Mouse (Mus musculus): ENCODE data around the gene Gcnt1. TPM values are rescaled to one million over a fixed set of nuclear protein-coding genes. Genes with fewer than 3 reads are reported as not detected.
A peak's percentile ranks its signal among the peaks of the same experiment; 100 is the strongest.

The Gcnt1 gene
- total RNA-seq, 2 experiments from 2014 or later = 17.0 to 17.3 TPM

DNA sequence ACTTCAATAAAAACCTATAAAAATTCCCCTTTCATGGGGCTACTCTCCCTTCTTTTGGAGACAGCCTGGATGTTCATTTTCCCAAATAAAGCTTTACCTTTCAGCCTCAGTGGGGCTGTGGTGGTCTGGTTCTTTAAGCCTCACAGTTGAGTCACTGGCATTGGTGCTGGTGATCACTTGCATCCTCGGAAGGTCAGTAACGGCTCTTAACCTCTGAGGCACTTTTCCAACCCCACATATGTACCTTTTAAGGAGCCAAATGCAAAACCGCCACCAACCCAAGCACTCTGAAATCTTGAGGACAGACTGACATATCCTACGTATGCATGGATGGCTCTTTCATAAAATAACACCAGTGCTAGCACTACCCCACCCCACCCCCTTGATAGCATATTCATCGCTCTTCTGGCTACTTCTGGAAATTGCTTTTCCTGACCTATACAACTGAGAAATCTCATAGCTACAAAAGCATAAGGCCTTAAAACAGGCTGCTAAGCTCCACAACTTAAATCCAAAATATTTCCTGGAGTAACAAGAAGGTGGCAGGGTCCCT is 48.9 kb downstream of the Gcnt1 start:
- DNase-seq = no peak

DNA sequence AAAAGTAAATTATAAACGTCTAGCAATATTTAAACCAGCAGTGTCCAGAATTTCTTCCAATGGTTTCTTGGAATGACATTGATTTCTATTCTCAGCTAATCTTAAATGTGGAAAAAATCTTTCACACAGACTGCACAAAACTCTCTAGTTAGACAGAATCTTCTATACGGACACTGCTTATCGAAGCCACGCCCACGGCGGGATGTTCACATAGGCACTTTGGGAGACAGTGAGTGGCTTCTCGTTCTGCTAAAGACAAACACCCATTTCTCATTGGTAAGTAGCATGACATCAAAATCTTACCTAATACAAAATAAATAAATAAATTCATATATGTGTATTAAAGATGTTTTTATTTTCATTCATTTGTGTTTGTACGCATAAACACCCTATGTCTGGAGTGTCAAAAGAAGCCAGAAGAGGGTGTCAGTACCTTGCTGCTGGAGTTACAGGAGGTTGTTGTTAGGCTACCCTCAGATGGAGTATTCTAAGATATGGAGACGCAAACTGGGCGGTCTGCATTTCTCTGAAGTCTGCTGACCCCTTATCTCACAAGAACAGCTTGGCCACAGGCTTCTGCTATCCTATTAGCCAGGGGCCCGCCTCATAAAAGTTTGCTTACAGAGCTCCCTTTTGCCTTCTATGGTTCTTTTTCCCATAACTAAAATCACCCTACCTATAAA is 49.5 kb downstream of the Gcnt1 start:
- no peak for DNase-seq

DNA sequence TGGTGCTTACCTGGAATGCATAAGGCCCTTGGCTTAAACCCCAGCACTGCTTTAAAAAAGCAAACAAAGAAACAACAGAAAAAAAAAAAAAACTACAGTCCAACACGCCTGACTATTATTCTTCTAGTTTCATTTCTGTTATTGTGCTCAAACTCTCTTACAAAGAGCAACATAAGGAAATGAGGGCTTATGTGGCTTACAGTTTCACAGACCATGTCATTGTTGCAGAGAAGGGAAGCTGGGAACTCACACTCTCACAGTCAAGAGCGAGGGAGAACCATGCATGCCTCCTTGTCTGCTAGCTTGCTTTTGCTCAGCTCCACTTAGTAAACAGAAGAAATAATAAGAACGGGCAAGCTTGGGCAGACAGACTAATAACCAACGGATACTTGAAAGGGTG is 52.9 kb downstream of the Gcnt1 start:
- no peak for DNase-seq

DNA sequence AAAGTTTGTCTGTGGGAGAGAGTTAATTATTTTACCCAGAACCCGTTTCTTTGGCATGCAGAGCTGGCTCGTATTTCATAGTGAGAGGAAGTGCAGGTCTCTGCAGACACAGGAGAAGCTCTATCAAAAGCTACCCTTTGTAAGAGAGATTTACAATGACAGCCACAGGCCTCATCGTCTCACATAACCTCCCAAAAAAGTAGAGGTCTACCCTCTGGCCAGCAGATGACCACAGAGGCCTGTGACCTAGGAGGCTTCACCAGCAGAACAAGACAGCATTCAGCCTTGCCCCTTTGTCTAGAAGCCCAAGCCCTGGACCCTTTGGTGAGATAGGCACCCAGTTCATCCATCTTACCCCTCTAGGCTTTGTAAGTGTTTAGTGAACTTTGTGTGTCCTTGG is 53.9 kb downstream of the Gcnt1 start:
- DNase-seq = no peak

DNA sequence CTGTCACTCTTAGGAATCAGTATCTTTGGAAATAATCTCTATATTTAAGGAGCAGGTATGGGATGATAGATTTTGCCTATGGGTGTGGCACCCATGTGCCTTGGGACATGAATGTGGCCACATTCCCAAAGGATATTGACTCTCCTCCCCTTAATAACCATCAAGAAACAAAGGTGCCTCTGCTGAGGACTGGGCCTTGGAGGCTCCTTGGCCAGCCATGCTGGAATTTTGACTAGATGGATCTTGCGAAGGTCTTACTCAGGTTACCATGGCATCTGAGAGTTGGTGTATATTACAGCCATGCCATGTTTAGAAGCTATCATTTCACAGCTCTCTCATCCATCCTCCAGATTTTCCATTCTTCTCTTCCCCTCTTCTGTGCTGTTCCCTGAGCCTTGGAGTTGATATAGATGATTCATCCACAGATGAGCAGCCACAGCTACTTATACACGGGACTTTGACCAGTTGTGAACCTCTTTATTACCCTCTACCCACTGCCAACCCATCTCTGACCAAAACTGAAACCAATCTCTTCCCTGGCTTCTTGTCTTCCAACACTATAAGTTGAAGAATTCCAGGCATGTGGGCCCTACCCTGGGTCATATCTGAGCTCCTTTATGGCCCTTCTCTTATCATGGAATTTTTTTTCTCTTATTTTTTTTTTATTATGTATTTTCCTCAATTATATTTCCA is 56.2 kb downstream of the Gcnt1 start:
- DNase-seq = no peak

DNA sequence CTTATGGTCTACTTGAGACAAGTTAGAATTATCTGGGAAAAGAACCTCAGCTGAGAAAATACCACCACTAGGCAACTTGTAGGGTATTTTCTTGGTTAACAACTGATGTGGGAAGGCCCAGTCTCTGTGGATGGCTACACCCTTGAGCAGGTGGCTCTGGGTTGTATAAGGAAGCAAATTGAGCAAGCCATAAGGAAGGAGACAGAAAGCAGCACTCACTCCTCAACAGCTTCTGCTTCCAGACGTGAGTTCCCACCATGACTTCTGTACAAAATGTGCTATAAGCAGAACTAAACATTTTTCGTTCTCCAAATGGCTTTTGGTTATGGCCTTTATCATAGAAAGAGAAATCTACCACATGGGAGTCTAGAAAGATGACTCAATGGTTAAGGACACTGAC is 58.2 kb downstream of the Gcnt1 start:
- no peak for DNase-seq

DNA sequence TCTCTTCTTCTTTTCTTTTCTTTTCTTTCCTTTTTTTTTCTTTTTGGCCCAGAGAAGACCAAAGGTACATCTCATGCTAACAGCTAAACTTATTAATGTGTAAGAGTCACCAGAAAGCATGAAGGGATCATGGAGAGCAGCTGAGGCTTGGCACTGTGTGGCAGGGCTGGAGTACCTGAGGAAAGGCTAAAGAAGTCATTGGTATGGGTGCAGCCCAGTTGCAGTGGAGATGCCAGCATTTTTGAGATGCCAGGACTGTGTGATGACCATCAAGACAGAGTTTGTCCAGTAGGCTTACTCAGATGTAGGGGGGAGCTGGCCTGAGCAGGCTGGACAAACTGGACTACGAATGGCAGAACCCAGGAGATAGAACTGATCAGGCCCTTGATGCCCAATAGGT is 58.9 kb downstream of the Gcnt1 start:
- DNase-seq = no peak

DNA sequence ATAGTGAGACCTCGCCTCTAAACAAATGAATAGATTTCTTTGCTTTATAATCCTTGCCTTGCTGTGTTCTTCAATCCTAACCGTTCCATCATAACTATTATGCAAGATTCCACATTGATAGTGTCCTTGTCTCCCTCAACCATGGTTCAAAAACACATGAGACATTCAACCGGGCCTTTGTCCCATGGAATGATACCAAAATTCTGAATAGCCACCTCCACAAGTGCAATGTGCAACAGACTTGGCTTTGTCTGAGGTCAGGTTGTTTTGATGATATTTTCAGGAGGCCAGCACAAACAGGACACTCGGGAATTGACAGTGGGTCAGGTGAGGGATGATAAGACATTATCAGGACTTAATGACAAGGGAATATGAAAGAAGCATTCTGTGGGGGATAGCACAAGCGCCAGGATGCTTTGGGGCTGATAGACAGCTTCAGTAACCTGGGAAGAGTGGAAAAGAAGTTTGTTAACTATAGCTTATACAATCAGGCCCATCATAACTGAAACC is 59.9 kb downstream of the Gcnt1 start:
- peak; percentile 44 to 48 for DNase-seq

DNA sequence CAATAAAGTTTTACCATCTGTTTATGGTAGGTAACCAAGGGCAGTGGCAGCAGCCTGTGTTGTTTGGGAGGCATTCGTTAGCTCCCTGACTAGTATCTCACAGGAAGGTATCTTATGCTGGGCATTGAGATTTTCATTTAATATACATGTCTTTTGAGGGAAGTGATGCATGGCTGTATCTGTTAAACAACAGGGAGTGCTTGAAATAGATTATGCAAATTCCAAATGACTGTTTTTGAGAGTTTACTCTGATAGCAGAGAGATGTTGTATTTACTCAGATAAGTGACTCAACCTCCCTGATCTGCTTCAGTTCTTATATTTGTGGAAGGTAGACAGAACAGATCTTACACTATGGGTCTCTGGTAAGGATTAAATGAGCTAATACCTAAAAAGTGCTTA is 61.1 kb downstream of the Gcnt1 start:
- DNase-seq = no peak

DNA sequence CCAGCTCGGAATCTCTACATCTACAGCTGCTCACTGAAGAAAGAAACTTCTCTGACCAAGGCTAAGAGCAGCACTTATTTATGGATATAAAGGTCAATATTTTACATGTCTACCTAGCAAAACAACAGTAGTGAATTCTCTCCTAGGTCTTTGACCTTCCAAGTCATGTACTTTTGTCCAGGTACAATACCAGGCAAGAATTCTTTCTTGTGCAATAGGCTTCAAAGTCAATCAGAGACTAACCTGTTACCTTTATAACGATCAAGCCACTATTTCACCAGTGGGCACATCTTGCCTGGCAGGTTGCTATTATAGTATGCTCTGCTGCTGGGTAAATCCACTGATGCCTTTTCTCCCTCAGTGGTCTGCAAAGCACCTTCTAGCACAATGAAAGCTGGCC is 61.6 kb downstream of the Gcnt1 start:
- no peak for DNase-seq

DNA sequence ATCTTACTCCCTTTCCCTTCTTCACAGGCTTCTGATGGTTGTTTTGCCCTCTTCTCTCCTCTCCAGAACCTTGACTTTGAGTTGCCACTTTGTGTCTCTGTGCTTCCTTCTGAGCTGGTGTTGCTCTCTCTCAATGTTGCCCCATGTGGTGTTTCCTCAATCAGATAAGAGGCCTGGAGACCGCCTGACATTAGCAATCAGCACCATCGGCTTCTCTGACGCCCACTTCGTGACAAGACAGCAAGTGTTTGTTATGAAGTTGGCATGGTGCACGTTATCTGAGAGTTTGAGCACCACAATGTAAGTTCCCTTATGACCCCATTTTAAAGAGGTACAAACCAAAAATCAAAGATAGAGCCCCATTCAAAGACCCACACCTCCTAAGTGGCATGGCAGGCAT is 76.6 kb downstream of the Gcnt1 start:
- no peak for DNase-seq

DNA sequence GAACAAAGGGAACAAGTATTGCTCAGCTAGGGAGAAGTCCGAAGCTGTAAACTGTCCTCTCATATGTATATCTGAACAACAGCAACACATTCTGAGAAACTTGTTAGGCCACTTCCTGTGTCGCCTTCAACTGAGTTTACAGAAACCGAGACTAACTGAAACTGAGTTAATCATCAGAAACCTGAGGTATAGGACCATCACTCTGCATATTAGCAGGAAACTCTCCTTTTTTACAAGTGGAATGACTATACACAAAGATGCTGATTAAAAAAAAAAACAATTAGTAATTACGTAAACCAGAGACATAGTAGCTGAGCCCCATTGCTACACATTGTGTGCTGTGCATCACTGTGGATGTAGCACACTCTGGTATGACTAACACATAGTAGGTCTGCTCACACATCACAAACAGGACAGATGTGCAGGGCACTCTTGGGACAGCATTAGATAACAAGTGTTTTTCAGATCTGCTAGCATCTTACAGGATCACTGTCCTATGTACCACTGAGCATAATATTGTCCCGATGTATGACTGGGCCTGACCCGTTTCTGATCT is 77.4 kb downstream of the Gcnt1 start:
- no peak for DNase-seq

DNA sequence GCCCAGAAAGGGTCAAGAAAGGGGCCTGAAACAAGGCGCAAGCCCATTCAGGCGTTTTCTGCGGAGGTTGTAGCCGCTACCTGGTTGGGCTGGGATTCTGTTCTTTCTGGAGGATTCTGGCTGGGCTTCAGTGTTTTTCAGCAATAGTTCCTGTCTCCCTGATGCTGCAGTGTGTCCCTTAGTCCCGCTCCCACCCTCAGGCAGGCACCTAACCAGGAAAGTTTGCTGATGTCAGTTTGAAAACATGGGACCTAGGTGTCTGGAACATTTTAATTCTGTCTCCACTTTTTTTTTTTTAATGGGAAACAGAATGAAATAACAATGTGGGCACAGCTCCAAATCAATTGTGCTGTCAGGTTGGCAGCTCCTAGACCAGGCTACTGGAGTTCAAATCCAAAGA is 78.5 kb downstream of the Gcnt1 start:
- peak; percentile 18 to 39 for DNase-seq

DNA sequence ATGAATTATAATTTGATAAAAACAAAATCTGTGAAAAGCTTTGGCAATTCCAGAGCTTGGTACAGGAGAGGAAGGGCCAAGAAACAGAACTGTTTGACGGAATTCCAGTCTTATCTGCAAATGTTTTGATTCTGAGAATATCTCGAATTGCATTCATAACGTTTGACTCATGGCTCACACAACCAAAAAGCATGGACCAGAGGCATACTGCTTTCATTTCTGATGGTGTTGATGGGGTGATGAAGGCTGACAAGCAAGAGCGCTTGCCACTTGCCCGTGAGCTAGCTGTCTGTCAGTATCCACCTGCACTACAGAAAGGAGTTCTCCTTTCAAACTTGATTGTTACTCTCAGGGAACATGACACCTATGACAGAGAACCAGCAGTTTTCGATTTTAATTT is 83.1 kb downstream of the Gcnt1 start:
- DNase-seq = no peak

DNA sequence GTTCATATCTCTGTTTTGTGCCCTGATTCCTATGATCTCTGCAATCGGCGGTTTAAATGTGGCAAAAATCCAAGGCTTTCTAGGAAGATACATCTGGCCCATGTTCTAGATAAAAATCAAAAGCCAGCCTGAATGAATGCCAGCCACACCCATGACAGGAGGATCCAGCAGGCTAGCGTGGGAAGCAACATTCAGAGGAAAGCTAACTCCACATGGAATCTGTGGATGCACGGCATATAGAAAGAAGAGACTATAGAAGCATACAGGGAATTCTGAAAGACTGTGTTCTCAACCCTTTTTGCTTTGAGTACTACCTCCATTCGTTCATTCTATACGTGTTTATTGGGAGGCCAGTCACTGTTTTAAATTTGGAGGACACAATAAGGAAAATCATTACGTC is 86.6 kb downstream of the Gcnt1 start:
- DNase-seq = no peak

DNA sequence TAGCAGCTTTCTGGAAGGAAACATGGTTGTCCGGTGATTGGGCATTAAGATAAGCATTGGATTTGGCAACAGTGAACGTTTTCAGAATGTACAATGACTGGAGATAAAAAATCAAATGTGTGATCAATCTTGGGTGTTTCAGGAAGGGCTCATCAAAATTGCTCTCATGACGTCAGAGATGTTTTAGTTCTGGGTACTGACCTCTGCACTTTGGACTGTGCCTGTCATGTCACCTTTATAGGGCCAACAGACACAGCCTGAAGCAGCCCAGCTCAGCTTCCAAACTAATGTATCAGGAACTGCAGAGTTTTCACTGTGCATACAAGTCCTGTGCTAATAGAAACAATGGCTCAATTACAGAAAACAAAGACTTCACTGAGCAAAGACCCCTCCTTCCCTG is 89.3 kb downstream of the Gcnt1 start:
- no peak for DNase-seq

DNA sequence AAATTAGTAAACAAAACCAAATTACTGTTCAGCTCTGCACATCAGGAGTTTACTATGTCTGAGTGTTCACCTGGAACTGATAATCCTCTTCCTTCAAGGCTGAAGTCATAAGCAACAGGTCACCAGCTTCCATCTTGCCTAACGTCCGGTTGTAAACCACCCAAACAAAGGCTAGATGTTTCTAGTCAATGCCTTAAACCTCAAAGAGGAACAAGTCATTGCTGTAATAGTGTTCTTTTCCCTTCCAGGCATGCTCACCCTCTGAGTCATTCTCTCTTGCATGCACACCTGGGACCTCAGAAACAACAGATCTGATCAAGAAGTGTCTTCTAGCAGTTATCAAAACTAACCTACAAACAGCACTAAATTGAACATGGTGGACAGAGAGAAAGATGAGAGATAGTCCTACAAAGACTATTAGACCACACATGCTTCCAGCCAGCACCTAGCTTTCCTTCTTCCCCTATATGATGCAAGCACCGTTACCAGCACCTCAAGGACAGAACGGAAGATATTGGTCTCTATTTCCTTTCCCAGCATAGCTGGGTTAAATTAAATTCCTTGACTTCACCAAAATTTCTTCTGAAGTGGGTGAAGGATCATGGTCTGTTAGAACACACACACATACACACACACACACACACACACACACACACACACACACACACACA is 94.1 kb downstream of the Gcnt1 start:
- DNase-seq = no peak

Other genes with a start within 250 kb of the Gcnt1 start
- 10 to 100 TPM; 59.7 to 80.6 TPM for gene Rfk, start 21.2 kb upstream of the Gcnt1 start, total RNA-seq (2021)

All from heart, adult 18-20 months (tissue).